ENCODE assay signal across 12 mouse cellular contexts in the genomic region with DNA sequence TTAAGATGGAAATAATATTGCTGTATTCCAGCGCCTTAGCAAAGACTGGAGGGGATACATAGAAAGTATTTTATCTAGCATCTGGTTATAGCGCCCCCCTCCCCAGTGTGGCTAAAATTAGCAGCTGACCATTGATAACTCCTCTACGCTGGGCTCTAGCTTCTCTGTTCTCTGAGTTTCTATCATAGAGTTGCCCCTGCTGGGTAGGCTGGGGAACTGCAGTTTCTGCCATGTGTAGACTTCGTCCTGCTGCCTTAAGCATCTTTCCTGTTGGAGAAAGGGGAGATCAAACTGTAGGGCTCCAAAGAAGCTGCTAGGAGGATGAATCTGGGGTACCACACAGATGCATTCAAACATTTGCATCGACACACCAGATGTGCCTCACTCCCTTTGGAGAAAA.
DNase-seq lines count a peak whose midpoint lies in the region; ATAC-seq and TF ChIP-seq lines count a peak whose summit lies in the region.
"Had no signal": no experiment of that assay in that cellular context is flagged by ENCODE, and none has a peak within 500 bp of the region (broad histone marks: within the 10 kb centered on the region; RNA-seq: fewer than 3 reads in every experiment).

No protein-coding gene starts in this region.

- WGBS in forebrain, postnatal 0 days = 43% methylated on average over 5 of the region's 5 CpGs
- WGBS in forebrain, embryonic 16.5 days = 41% methylated on average over 5 of the region's 5 CpGs

- no peak overlapping the region for H3K9ac ChIP-seq in forebrain, postnatal 0 days
- H3K9ac ChIP-seq in forebrain, embryonic 16.5 days (replicated peaks; ENCODE audit: low read depth, low read length) = no peak overlapping the region
- H3K9ac ChIP-seq: embryonic facial prominence, embryonic 15.5 days had no signal

- H3K9me3 ChIP-seq in forebrain, postnatal 0 days (ENCODE audit: low read length) = no peaks in the 10 kb centered on the region
- no peaks in the 10 kb centered on the region for H3K9me3 ChIP-seq in forebrain, embryonic 16.5 days (ENCODE audit: control insufficient read depth, low read length)
- H3K9me3 ChIP-seq: embryonic facial prominence, embryonic 15.5 days had no signal

- H3K27ac ChIP-seq in forebrain, postnatal 0 days (ENCODE audit: low read depth, low read length) = no peak overlapping the region
- no peak overlapping the region for H3K27ac ChIP-seq in forebrain, embryonic 16.5 days (ENCODE audit: low read length)
- H3K27ac ChIP-seq: embryonic facial prominence, embryonic 15.5 days had no signal

- ATAC-seq in forebrain, postnatal 0 days = peak; percentile 59; the same call in 1 of the 2 replicates
- ATAC-seq in forebrain, embryonic 16.5 days = no peak
- ATAC-seq in granulocyte monocyte progenitor cell, adult 5-6 weeks (replicated peaks; ENCODE audit: poor library complexity, severe bottlenecking) = peak; percentile 42

- H3K4me2 ChIP-seq in forebrain, postnatal 0 days (ENCODE audit: low read depth) = no peak overlapping the region
- no peak overlapping the region for H3K4me2 ChIP-seq in forebrain, embryonic 16.5 days (ENCODE audit: low read length)
- H3K4me2 ChIP-seq: embryonic facial prominence, embryonic 15.5 days; liver, embryonic 11.5 days had no signal

- intact Hi-C loops in left cerebral cortex, postnatal 4 days (cut with DNase I) = loop anchor here (5.0 kb wide), 1 partner anchor 222 kb away; no protein-coding TSS in a partner anchor
- intact Hi-C loops in left cerebral cortex, postnatal 25 days (cut with DNase I) = no loop called here

- peak; percentile 66 for TF ChIP-seq CTCF in forebrain, postnatal 0 days (IDR thresholded peaks at IDR 0.05; ENCODE audit: low read depth)

- H3K4me3 ChIP-seq in forebrain, postnatal 0 days (ENCODE audit: low read depth, low read length) = no peak overlapping the region
- H3K4me3 ChIP-seq in forebrain, embryonic 16.5 days (replicated peaks; ENCODE audit: low read length) = no peak overlapping the region
- H3K4me3 ChIP-seq: embryonic facial prominence, embryonic 15.5 days; myocyte had no signal

- peak; percentile 36 for DNase-seq in forebrain, postnatal 0 days
- peak; percentile 31 for DNase-seq in left cerebral cortex, postnatal 4 days
- DNase-seq in left cerebral cortex, postnatal 25 days (ENCODE audit: low spot score in 2 of 2) = no peak
- peak; percentile 82 for DNase-seq in ES-CJ7 (ENCODE audit: low read depth, low spot score)
- no peak for DNase-seq in thymus, postnatal 14 days
- DNase-seq in urinary bladder, adult 18-20 months (ENCODE audit: low spot score in 2 of 2) = no peak
- DNase-seq: kidney, postnatal 14 days had no signal

- no peaks in the 10 kb centered on the region for H3K27me3 ChIP-seq in forebrain, postnatal 0 days (ENCODE audit: insufficient read depth, low read length)
- H3K27me3 ChIP-seq in forebrain, embryonic 16.5 days (replicated peaks; ENCODE audit: control insufficient read depth, insufficient read depth, low read length) = no peaks in the 10 kb centered on the region
- H3K27me3 ChIP-seq: embryonic facial prominence, embryonic 15.5 days had no signal

- H3K4me1 ChIP-seq in forebrain, postnatal 0 days (ENCODE audit: insufficient read depth) = 0 out of 2 replicates have a peak, but pooled peaks cover 5% of the 10 kb centered on the region
- peaks cover 13% of the 10 kb centered on the region for H3K4me1 ChIP-seq in forebrain, embryonic 16.5 days (replicated peaks; ENCODE audit: control insufficient read depth, insufficient read depth, low read length)
- H3K4me1 ChIP-seq: embryonic facial prominence, embryonic 15.5 days had no signal

- H3K36me3 ChIP-seq in forebrain, postnatal 0 days (ENCODE audit: insufficient read depth) = no peaks in the 10 kb centered on the region
- H3K36me3 ChIP-seq in forebrain, embryonic 16.5 days (ENCODE audit: control insufficient read depth, insufficient read depth) = no peaks in the 10 kb centered on the region
- H3K36me3 ChIP-seq: embryonic facial prominence, embryonic 15.5 days had no signal

Comparison
In these comparisons a context has a peak if more than half of its experiments do, and no peak if none do; other contexts are left out.
1. DNase-seq: peak in forebrain, postnatal 0 days (single experiment), left cerebral cortex, postnatal 4 days (single experiment) and ES-CJ7 (single experiment); none in left cerebral cortex, postnatal 25 days (0 of 2), thymus, postnatal 14 days (single experiment) and urinary bladder, adult 18-20 months (0 of 2).